Mouse (Mus musculus) brain, embryonic 14.5 days (tissue): ENCODE results near the gene Tdrd6.

Experiments used
- CTCF ChIP-seq: fragments of 200-500 bp; IDR thresholded peaks from 2 replicates; pipeline ENCODE4 v1.5.1; 2012; ENCODE audit warnings: inconsistent platforms, mild to moderate bottlenecking, moderate library complexity, borderline replicate concordance; ENCODE audit not compliant: insufficient read depth, insufficient read length; ENCODE audit errors: extremely low read depth
- POLR2A ChIP-seq: fragments of 200-500 bp; IDR thresholded peaks from 2 replicates; pipeline ENCODE4 v1.6.1; 2012; ENCODE audit warnings: mild to moderate bottlenecking, inconsistent platforms, borderline replicate concordance; ENCODE audit not compliant: poor library complexity, insufficient read depth, insufficient read length, severe bottlenecking; ENCODE audit errors: extremely low read depth

GRCm38 (mm10) chr17:43598706-43599105, 31.4 kb downstream of the Tdrd6 start:
- TF ChIP-seq CTCF, result no peak
- TF ChIP-seq POLR2A, result no peak
